Mouse (Mus musculus) monocyte, adult 5-6 weeks (primary cell): ENCODE results near the gene Mthfd2. TPM values are rescaled to one million over a fixed set of nuclear protein-coding genes. Genes with fewer than 3 reads are reported as not detected.
A peak's percentile ranks its signal among the peaks of the same experiment; 100 is the strongest.
"Not testable (repeated sequence)": the region's sequence is repeated elsewhere in the genome, so short reads cannot be mapped to it uniquely, and the experiment has no call there.

ENCODE experiments used
- ATAC-seq: fragments of 153-309, 156-312 bp; replicated peaks from 2 replicates; pipeline ENCODE4 v1.8.0; 2017; ENCODE audit warnings: mild to moderate bottlenecking; ENCODE audit not compliant: low TSS enrichment, insufficient number of reproducible peaks, severe bottlenecking, poor library complexity, low FRiP score
- total RNA-seq: library from RNA; stranded (forward); fragments of 200-1000, 200-491, 200-594 nt; gene quantifications from 3 replicates; pipeline ENCODE4 v1.2.3, GENCODE M21; 2017

Gene Mthfd2
- total RNA-seq, 1 experiment from 2014 or later: 40.2 TPM

DNA sequence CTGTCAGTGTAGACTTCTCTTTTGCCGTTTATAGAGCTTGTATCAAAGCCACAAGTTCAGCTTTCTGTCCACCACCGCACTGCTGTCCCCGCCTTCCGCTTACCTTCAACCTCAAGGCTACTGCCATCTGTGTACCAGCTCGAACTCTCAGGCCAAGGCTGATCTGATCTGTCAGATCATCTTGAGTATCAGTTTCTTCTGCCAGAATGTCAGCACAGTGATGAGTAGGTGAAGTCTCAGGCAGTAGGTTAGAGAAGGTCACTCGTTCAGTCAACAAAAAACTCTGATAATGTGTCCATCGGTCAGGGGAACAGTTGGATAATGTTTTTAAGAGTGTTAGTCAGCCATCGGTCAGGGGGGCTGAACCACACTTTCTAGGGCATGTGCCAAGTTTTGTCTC, 19.6 kb upstream of the Mthfd2 start:
- not testable (repeated sequence) for ATAC-seq

DNA sequence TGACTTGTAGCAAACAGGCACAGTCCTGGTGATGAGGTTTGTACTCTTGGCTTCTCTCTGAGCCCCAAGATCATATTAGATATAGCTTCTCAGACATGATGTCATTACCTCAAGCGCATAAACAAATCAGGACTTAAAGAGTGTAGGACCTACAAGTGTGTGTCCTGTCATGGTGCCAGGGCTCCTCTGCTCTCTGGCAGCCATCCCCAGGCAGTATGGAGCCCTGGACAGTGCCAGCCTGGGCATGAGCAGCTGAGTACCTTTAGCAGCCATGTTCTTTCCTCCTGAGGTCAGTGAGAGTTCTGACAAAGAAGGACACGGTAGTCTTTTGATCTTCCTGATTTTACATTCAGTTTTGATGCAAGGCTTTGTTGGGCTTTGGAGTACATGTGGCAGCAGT, 17.2 kb upstream of the Mthfd2 start:
- no peak for ATAC-seq

DNA sequence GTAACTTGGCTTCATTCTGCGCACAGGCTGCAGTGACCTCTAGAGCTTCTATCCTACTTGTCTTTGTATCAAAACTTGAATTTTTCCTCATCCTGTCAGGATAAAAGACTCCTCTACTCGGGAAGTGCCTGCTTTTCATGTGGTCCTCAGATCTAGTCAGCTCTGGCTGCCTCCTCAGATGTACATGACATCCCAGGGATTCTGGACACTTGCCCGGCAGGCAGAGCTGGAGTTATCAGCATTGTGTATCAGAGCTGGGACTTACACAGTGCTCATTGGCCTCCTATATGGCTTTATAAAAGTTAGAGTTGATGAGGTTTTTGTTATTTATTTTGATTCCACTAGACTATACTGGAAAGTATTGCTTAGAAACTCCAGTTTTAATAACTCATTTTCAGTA, 15.7 kb upstream of the Mthfd2 start:
- no peak for ATAC-seq

DNA sequence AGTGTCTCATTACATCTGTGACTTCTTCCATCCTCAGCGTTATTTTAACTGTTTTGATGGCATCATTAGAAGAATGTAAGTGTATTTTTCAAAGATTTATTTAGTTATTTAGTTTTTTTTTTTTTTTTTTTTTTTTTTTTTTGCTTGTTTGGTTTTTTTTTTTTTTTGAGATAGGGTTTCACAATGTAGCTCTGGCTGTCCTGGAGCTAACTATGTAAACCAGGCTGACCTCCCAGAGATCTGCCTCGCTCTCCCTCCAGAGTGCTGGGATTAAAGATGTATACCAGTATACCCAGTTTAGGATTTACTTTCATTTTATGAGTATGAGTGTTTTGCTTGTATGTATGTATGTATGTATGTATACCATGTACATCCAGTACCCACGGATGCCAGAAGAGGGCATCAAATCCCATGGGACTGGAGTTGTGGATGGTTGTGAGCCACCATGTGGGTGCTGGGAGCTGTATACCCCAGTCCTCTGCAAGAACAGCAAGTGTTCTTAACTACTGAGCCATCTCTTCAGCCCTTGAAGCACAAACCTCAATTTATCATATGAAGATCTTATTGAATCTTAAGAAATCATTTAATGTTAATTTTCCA, 2.0 kb upstream of the Mthfd2 start:
- ATAC-seq: no peak

DNA sequence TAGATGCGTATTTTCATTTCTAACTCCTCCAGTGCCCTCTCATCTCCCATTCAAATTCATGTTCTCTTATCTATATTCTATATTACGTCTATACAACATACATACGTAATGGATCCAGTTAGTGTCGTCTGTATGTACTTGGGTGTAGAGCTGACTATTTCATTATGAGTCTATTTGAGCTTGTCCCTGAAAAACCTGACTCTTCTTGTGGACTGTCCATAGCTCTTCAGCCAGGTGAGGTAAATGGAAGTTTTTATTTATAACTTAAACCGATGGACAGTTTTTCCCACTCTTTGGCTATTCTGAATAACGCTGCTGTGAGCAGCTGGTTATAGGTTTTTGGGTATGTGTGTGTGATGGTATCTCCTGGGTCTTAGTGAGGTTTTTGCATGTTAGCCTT, 1.1 kb upstream of the Mthfd2 start:
- ATAC-seq: no peak

DNA sequence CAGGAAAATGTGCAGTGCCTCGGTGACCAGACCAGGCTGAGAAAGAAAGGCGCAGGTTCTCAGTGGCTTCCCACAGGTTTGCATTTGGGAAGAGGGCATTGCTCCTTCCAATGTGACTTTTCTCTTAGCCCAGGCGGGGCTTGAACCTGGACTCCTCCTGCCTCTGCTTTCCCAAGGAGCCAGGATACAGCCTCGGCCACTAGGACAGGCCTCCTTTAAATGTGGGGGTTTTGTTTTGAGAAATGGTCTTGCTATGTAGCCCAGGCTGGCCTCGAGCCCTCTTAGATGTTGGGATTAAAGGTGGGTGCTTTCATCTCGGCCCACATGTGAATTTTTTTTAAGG, 657 bp upstream of the Mthfd2 start:
- ATAC-seq: no peak

DNA sequence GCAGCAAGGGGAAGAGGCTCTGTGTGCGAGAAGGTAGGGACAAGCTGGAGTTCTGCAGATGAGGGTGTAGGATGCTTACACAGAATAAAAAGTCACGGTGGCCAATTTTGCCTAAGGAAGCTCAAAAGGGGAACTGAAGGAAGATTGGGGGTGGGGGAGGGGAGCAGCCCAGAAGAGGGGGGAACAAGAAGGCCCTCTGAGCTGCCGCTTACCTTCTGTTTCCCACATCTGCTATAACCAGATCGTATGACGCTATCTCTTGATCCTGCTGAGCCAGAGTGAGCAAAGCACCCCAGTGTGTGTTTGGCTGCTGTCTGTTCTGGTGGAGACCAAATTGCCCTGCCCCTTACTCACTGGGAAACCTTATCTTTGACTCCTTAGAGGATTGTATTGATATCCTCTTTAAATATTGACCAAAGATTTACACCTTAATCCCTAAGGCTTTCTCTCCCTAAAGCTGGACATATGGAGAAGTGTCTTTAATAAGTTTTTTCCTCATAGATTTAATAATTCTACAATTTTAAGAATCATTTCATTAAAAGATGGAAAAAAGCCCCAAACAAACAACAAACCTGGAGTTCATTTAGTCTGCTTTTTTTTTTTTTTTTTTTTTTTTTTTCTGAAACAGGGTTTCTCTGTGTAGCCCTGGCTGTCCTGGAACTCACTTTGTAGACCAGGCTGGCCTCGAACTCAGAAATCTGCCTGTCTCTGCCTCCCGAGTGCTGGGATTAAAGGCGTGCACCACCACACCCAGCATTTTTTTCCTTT, 1.9 kb downstream of the Mthfd2 start:
- 0 out of 2 replicates have a peak, but pooled peaks have one; percentile 10 for ATAC-seq

DNA sequence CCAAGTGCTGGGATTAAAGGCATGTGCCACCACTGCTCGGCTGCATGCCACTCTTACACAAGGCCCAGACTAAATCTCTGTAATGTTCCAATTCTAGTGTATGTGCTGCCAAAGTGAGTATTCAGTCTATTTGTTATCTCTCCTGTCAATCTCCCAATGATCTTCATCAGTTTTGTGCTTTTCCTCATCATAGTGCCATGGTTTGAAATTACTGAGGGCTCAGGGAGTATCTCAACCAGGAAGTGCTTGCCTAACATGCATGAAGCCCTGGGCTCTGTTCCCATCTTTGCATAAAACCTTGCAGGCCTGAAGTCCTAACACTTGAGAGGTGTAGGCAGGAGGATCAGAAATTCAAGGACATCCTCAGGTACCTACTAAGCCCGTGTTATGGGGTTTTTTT, 2.9 kb downstream of the Mthfd2 start:
- ATAC-seq: no peak

DNA sequence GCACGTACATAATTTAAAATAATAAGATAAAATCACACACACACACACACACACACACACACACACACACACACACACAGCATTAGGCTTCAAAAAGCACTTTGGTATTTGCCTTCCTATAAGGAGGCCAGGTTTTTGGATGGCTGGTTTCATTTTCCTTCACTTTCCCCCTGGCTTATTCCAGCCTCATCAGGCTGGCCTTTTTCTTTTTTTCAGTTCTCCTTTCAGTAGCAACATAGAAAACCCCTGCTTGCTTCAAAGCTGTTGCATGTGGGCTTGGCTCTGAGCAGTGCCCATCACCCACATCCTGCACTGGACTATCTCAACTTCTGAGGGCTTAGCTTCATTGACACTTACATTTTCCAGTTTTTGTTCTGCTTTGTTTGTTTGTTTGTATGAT, 3.8 kb downstream of the Mthfd2 start:
- ATAC-seq: no peak

DNA sequence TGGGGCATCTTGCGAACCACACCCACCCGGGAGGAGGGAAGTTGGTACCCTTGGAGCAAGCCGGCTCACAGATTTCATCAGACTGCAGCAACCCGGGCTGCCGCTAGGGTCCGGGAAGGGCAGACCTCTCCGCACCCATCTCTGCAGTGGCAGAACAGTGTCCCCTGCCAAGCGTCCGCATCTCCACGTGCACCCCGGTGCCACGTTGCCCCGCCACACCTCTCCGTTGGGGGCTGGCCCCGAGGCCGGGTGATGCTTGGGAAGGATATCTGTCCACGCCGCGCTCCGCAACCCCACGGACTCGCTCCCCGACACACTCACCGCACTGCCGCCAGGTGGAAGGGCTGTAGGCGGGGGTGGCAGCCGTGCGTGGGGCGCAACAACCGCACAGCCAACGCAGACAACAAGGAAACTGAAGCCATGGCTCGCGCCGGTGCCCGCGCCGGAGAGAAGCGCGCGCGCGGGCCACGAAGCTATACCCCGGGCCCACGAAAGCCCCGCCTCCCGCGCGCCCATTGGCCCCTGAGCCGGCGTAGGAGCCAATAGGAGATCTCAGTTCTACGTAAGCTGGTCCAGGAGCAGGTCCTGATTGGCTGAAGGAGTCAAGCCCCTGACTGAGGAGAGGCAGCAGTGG, 8.5 kb downstream of the Mthfd2 start:
- ATAC-seq: peak; percentile 92

DNA sequence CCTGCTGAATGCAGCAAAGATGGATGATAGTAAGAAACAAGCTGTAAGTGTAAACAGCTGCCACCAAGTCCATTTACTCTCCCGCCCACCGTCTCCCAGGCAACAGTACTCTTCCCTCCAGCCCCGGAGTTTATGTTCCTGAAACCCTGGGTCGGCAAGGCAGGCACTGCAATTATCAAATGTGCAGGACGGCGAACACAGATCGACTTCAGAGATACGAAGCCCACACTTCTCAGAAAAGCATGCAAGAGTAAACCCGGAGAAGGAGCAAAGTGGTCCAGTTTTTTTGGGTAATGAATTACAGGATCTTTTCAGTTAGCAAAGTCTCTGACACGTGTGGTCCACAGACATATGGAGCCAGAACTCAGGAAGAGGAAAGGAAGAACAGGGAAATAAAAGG, 9.7 kb downstream of the Mthfd2 start:
- ATAC-seq: no peak

DNA sequence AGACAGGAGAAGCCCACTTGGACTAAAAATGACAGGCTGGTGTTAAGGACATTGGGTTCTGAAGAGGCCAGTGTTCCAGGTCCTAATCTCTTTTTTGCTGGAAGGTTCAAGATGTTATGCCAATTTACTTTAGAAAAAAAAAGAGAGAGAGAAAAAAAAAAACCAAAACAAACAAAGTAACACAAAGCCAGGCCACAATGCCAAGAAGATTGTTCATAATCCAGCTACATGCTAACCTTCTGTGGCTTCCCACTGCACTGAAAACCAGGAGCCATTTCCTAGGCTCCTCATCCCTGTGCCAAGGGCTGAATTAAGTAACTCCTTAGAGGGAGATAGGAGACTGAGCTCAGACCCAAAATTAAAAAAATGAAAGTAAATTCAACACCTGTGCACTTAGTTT, 10.4 kb downstream of the Mthfd2 start:
- ATAC-seq: no peak

DNA sequence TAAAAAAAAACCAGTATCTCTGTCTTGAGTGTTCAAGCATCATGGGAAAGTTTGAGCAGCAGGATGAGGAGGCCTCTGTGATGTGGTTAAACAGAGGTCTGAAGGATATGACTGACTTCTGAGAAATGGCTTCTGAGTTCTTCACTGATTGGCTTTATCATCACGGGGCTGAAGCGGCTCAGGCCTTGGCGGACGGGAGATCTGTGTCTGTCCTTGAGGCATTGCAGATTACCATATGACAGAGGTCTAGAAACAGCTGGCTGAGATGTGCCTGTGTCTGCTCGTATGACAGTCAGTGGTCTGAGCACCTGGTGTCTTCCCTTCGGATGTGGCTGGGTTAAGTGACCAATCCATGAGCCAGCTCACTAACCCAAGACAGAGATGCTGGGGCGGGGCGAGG, 13.2 kb downstream of the Mthfd2 start:
- ATAC-seq: no peak

DNA sequence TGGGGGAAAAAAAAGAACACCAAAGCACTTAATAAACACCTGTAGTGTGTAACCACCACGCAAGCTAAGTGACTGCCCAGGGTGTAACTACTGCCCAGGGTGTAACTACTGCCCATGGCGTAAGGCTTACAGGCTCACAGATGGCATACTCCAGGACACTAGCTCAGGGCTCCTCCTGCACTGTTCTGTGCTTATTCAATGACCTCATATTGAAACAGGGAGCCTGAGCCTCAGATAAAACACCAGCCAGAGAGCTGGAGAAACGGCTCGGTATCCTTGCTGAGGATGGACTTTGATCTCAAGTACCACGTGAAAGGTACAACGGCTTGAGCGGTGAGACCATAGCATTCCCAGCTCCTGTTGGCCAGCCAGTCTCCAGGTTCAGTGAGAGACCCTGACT, 13.7 kb downstream of the Mthfd2 start:
- ATAC-seq: no peak

DNA sequence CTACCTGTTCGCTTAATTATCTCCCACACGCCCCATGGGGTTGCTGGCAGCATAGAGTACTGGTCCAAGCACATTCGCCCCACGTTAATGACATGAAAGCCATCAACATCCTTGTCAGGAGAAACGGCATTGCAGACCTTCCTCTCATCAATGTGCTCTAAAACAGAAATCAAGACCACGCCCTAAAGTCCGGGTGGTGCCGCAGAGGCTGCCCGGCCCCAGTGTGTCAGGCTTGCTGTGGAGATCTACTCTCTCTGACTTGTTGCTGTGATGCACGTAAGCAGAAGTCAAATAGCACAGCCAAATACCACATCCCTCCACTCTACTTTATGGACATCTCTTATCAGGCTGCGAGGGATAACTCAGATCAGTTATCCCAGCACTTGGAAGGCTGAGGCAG, 14.5 kb downstream of the Mthfd2 start:
- peak; percentile 33; the same call in 1 of the 2 replicates for ATAC-seq

DNA sequence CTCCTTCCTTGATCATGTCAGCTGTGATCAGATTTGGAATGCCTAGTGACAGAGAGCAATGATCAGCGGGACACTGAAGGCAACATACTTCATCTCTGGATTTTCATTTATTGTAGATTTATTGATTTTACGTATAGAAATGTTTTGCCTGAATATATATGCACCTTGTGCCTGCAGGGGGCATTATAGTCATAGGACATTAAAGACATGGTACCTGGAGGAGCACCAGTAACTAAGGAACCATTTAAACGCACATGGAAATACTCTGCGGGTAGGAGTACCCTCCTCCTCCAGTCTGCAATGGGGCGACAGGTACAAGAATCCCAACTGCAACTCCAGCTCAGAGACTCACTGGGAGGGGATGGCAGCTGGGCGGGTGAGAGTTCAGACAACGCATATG, 16.7 kb downstream of the Mthfd2 start:
- ATAC-seq: no peak

DNA sequence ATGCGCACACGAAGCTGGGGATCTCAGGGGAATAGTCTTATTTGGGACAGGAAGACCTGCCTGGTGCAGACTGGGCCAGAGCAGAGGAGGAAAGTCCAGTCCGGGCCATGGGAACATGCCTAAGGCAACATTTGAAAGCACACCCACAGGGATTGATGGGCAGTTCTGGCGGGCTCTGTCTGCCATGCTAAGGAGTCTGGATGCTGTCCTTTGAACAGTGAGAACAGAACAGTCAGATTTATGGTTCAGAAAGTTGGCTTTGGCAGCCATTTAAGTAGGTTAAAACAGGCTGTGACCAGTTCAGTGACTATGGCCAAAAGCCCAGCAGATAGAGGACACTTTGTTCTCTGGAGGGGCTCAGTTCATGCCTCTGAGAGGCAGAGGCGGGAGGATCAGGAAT, 23.4 kb downstream of the Mthfd2 start:
- ATAC-seq: no peak

DNA sequence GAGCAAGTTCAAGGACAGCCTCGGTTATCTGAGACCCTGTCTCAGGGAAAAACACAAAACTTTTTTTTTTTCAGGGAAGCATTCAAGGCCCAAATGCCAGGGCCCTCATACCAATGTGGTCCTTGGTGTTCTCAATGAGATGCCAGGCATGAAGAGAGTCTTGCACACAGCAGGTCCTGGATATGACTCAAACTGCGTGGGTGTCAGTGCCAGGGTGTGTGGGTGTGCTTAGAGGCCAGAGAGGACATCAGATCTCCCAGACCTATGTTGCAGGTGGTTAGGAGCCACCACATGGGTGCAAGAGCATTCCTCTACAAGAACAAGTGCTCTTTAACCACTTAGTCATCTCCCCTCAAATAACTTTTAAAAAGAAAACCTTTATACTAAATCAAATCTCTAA, 24.4 kb downstream of the Mthfd2 start:
- no peak for ATAC-seq

DNA sequence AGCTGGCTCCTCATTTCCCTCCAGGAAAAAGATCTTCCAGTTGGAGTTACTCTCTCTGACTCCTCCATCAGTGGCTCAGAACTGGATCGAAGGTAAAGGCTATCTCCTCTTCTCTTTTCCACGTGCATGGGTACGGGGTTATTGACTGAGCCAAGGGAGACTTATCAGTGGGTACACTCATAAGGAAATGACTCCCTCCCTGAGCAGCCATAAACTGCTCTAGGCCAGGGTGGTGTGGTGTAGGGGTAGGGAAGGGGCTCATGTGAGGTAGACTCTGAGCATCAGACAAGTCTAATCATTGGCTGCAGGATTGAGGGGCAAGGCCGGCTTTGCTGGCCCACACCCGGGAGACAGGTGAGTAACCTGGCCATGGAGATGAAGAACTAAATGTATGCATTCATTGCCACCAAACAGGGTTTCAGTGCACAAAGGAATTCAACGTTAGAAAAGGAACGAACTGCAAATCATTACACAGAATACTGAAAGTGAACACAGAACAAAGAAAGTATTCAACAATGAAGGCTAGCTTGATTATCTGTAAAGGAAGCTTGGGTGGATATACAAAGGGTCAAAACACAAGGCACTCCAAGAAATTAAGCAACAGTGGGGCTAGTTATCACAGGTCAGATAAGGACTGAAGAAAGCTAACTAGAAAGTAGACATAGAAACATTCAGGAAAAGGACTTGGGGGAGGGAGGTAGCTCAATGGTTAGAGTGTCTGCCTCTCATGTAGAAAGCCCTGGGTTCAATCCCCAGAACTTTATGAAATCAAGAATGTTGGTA, 25.1 kb downstream of the Mthfd2 start:
- no peak for ATAC-seq
